Comparison of ENCODE assay signal across 13 mouse cellular contexts in genomic region chr6:118711677-118712322, GRCm38 (mm10).
DNase-seq lines count a peak whose midpoint lies in the region; ATAC-seq and TF ChIP-seq lines count a peak whose summit lies in the region.
"Had no signal": no experiment of that assay in that cellular context is flagged by ENCODE, and none has a peak within 500 bp of the region (broad histone marks: within the 10 kb centered on the region; RNA-seq: fewer than 3 reads in every experiment).

No protein-coding gene starts in this region.

- no peak for DNase-seq in hindbrain, embryonic 10.5 days (ENCODE audit: low spot score)
- DNase-seq in Patski (ENCODE audit: low read depth, low spot score): no peak
- DNase-seq in frontal cortex, adult 2 months (ENCODE audit: extremely low spot score in 1 of 2, low spot score in 1 of 2): peak; percentile 38 to 73
- DNase-seq in left cerebral cortex, postnatal 25 days (ENCODE audit: low spot score in 2 of 2): peak; percentile 20 to 84
- DNase-seq in lung, adult 2 months: no peak
- no peak for DNase-seq in B cell, adult 2 months
- DNase-seq in spleen, postnatal 14 days (ENCODE audit: low spot score in 2 of 2): no peak
- DNase-seq: gastrocnemius, postnatal 25 days; heart, postnatal 10 days had no signal

- no peak overlapping the region for H3K27ac ChIP-seq in hindbrain, embryonic 16.5 days (ENCODE audit: low read depth, low read length)
- no peak overlapping the region for H3K27ac ChIP-seq in hindbrain, embryonic 10.5 days
- H3K27ac ChIP-seq: embryonic facial prominence, embryonic 13.5 days; midbrain, embryonic 15.5 days; stomach, postnatal 0 days had no signal

- H3K4me3 ChIP-seq in hindbrain, embryonic 16.5 days (ENCODE audit: low read length): no peak overlapping the region
- no peak overlapping the region for H3K4me3 ChIP-seq in hindbrain, embryonic 10.5 days
- H3K4me3 ChIP-seq in lung, adult 2 months (replicated peaks; ENCODE audit: extremely low read depth, low read depth, low read length): no peak overlapping the region
- H3K4me3 ChIP-seq: embryonic facial prominence, embryonic 13.5 days; midbrain, embryonic 15.5 days had no signal

- TF ChIP-seq POLR2A in lung, adult 2 months (IDR thresholded peaks at IDR 0.05; ENCODE audit: borderline replicate concordance, extremely low read depth, low read depth, low read length): no peak

- WGBS in hindbrain, embryonic 16.5 days: 71% methylated on average over 14 of the region's 14 CpGs
- 89% methylated on average over 14 of the region's 14 CpGs for WGBS in hindbrain, embryonic 10.5 days
- 84% methylated on average over 14 of the region's 14 CpGs for WGBS in lung, adult 2 months

- in situ Hi-C loops in Patski (cut with MboI; ENCODE audit: low pct_unique_long_range_greater_than_20kb): no loop called here

- intact Hi-C loops in left cerebral cortex, postnatal 25 days (cut with DNase I): no loop called here

- ATAC-seq in hindbrain, embryonic 16.5 days: 0 out of 2 replicates have a peak, but pooled peaks have one; percentile 43
- ATAC-seq in Patski: peak; percentile 38
- ATAC-seq: midbrain, embryonic 15.5 days had no signal

- POLR2A ChIA-PET in Patski (lab: Charles Lee): no interaction called here

- no peak overlapping the region for H3K4me2 ChIP-seq in hindbrain, embryonic 16.5 days (ENCODE audit: low read length)
- H3K4me2 ChIP-seq: embryonic facial prominence, embryonic 13.5 days; midbrain, embryonic 15.5 days had no signal

- peaks cover 6% of the 10 kb centered on the region; the same call in 1 of the 2 replicates for H3K4me1 ChIP-seq in hindbrain, embryonic 16.5 days (ENCODE audit: control insufficient read depth, insufficient read depth, low read depth, low read length)
- H3K4me1 ChIP-seq in hindbrain, embryonic 10.5 days (replicated peaks): 0 out of 2 replicates have a peak, but pooled peaks cover 9% of the 10 kb centered on the region
- H3K4me1 ChIP-seq in lung, adult 2 months (ENCODE audit: control insufficient read depth, insufficient read depth, low read length): no peaks in the 10 kb centered on the region
- H3K4me1 ChIP-seq: embryonic facial prominence, embryonic 13.5 days had no signal

- H3K36me3 ChIP-seq in hindbrain, embryonic 16.5 days (ENCODE audit: control insufficient read depth, insufficient read depth, low read length): peaks cover 4% of the 10 kb centered on the region; the same call in 1 of the 2 replicates
- H3K36me3 ChIP-seq in hindbrain, embryonic 10.5 days: no peaks in the 10 kb centered on the region

- H3K9ac ChIP-seq in hindbrain, embryonic 16.5 days (ENCODE audit: low read depth, low read length): no peak overlapping the region
- H3K9ac ChIP-seq: embryonic facial prominence, embryonic 13.5 days; midbrain, embryonic 15.5 days had no signal

- no peaks in the 10 kb centered on the region for H3K27me3 ChIP-seq in hindbrain, embryonic 16.5 days (replicated peaks; ENCODE audit: control insufficient read depth, insufficient read depth, low read length)
- H3K27me3 ChIP-seq in hindbrain, embryonic 10.5 days (ENCODE audit: insufficient read depth, poor library complexity, severe bottlenecking): no peaks in the 10 kb centered on the region
- H3K27me3 ChIP-seq in Patski: no peaks in the 10 kb centered on the region
- H3K27me3 ChIP-seq: embryonic facial prominence, embryonic 13.5 days; midbrain, embryonic 15.5 days had no signal

- TF ChIP-seq CTCF in Patski (IDR thresholded peaks at IDR 0.05): no peak
- no peak for TF ChIP-seq CTCF in lung, adult 2 months (IDR thresholded peaks at IDR 0.05; ENCODE audit: insufficient read depth, low read length)

- H3K9me3 ChIP-seq in hindbrain, embryonic 16.5 days (ENCODE audit: control insufficient read depth, low read length): no peaks in the 10 kb centered on the region
- H3K9me3 ChIP-seq in hindbrain, embryonic 10.5 days: no peaks in the 10 kb centered on the region
- H3K9me3 ChIP-seq: embryonic facial prominence, embryonic 13.5 days; midbrain, embryonic 15.5 days had no signal

- CTCF ChIA-PET in Patski (lab: Charles Lee): no interaction called here

Comparison
In these comparisons a context has a peak if more than half of its experiments do, and no peak if none do; other contexts are left out.
1. DNase-seq: peak in frontal cortex, adult 2 months (2 of 2) and left cerebral cortex, postnatal 25 days (2 of 2); none in hindbrain, embryonic 10.5 days (single experiment), Patski (single experiment), lung, adult 2 months (single experiment), B cell, adult 2 months (0 of 2) and spleen, postnatal 14 days (0 of 2).